Mouse (Mus musculus): ENCODE results near the gene Pawr. TPM values are rescaled to one million over a fixed set of nuclear protein-coding genes. Genes with fewer than 3 reads are reported as not detected.

Gene Pawr
- polyA plus RNA-seq, 1 experiment from 2014 or later: 5.6 TPM

- H3K9me3 ChIP-seq: no peaks in the 10 kb centered on the region
- H3K4me1 ChIP-seq (replicated peaks): no peaks in the 10 kb centered on the region
- H3K27me3 ChIP-seq: no peaks in the 10 kb centered on the region
- ATAC-seq (ENCODE audit: insufficient number of reproducible peaks, insufficient read depth, low FRiP score, low TSS enrichment, low read depth): no peak
- H3K4me2 ChIP-seq: no peak overlapping the region
- H3K36me3 ChIP-seq: no peaks in the 10 kb centered on the region
- H3K9ac ChIP-seq (replicated peaks): no peak overlapping the region
- no peak overlapping the region for H3K4me3 ChIP-seq (replicated peaks)
- 95% methylated on average over 2 of the region's 2 CpGs for WGBS
- H3K27ac ChIP-seq: no peak overlapping the region
Observed at GRCm38 (mm10) chr10:108457054-108457453, 125.1 kb downstream of the Pawr start.

- H3K4me2 ChIP-seq: no peak overlapping the region
- ATAC-seq (ENCODE audit: insufficient number of reproducible peaks, insufficient read depth, low FRiP score, low TSS enrichment, low read depth): no peak
- no peaks in the 10 kb centered on the region for H3K4me1 ChIP-seq (replicated peaks)
- H3K27ac ChIP-seq: no peak overlapping the region
- no peak overlapping the region for H3K4me3 ChIP-seq (replicated peaks)
- H3K9ac ChIP-seq (replicated peaks): no peak overlapping the region
- WGBS: 54% methylated on average over 2 of the region's 2 CpGs
- H3K9me3 ChIP-seq: 0 out of 2 replicates have a peak, but pooled peaks cover 5% of the 10 kb centered on the region
- H3K36me3 ChIP-seq: no peaks in the 10 kb centered on the region
- no peaks in the 10 kb centered on the region for H3K27me3 ChIP-seq
Observed at GRCm38 (mm10) chr10:108461862-108462261, 129.9 kb downstream of the Pawr start.

Small RNAs within 50 kb of the gene (microRNA-seq; reads per million reads assigned to microRNA genes)
- not detected for gene Gm25591

Other genes starting within 250 kb of the Pawr start
- 77.8 and 82.4 TPM in 2 replicates for gene Ppp1r12a, start 169.9 kb upstream of the Pawr start, polyA plus RNA-seq (2016; fragmentation: Nextera tagmentation; extraction: Ambion mirVana)

All from limb, embryonic 12.5 days (tissue).